Mouse (Mus musculus): ENCODE data around the gene B4galt2. TPM values are rescaled to one million over a fixed set of nuclear protein-coding genes. Genes with fewer than 3 reads are reported as not detected.

The B4galt2 gene
- total and polyA plus RNA-seq, 2 experiments from 2014 or later, result 5.9 to 33.0 TPM

GRCm38 (mm10) chr4:117889471-117889870, 6.2 kb upstream of the B4galt2 start:
- Histone ChIP-seq H3K27ac (ENCODE audit: low read depth) (no peak overlapping the region), H3K4me2 (ENCODE audit: low read depth, low read length) (no peak overlapping the region), H3K4me1 (ENCODE audit: control insufficient read depth, insufficient read depth) (peaks cover 4% of the 10 kb centered on the region; the same call in 1 of the 2 replicates), H3K4me3 (ENCODE audit: low read depth, low read length) (no peak overlapping the region), H3K9ac (replicated peaks; ENCODE audit: low read depth, low read length) (no peak overlapping the region), H3K9me3 (replicated peaks; ENCODE audit: control insufficient read depth, low read length) (no peaks in the 10 kb centered on the region), H3K27me3 (ENCODE audit: control insufficient read depth, insufficient read depth, low read length) (no peaks in the 10 kb centered on the region), H3K36me3 (replicated peaks; ENCODE audit: control insufficient read depth, insufficient read depth, low read length) (peaks cover 25% of the 10 kb centered on the region)
- DNase-seq (ENCODE audit: low spot score) (no peak), ATAC-seq (ENCODE audit: insufficient read depth, low read depth) (no peak)
- WGBS, result 81% methylated on average over 15 of the region's 15 CpGs
- TF ChIP-seq EP300 (IDR thresholded peaks at IDR 0.05; ENCODE audit: low read depth) (no peak), CTCF (IDR thresholded peaks at IDR 0.05; ENCODE audit: low read depth) (no peak)

DNA sequence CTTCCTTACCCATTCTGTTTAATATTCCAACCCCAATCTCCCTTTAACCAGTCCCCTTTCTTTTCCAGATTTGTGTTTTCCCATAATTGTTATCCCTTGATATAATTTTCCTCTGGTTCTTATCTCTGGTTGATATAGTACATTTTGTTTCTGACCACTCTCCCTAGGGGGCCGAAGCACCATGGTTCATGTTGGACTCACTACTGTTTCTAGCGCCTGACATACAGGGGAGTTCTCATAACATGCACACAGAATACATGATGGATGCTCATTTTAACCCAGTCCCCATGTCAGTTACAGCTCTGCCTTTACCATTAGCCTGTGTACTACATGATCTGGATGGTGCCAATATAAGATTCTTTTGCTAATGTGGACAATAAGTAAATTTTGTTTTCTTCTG, 4.6 kb upstream of the B4galt2 start:
- no peak overlapping the region for H3K4me2 ChIP-seq (ENCODE audit: low read depth, low read length)
- TF ChIP-seq CTCF (IDR thresholded peaks at IDR 0.05; ENCODE audit: low read depth), result no peak
- no peak for TF ChIP-seq EP300 (IDR thresholded peaks at IDR 0.05; ENCODE audit: low read depth)
- no peaks in the 10 kb centered on the region for H3K9me3 ChIP-seq (replicated peaks; ENCODE audit: control insufficient read depth, low read length)
- DNase-seq (ENCODE audit: low spot score), result no peak
- peaks cover 4% of the 10 kb centered on the region; the same call in 1 of the 2 replicates for H3K4me1 ChIP-seq (ENCODE audit: control insufficient read depth, insufficient read depth)
- WGBS, result 68% methylated on average over 2 of the region's 2 CpGs
- no peak overlapping the region for H3K27ac ChIP-seq (ENCODE audit: low read depth)
- no peak overlapping the region for H3K9ac ChIP-seq (replicated peaks; ENCODE audit: low read depth, low read length)
- no peak overlapping the region for H3K4me3 ChIP-seq (ENCODE audit: low read depth, low read length)
- peaks cover 25% of the 10 kb centered on the region for H3K36me3 ChIP-seq (replicated peaks; ENCODE audit: control insufficient read depth, insufficient read depth, low read length)
- no peak for ATAC-seq (ENCODE audit: insufficient read depth, low read depth)
- no peaks in the 10 kb centered on the region for H3K27me3 ChIP-seq (ENCODE audit: control insufficient read depth, insufficient read depth, low read length)

- peak; percentile 89 for DNase-seq (ENCODE audit: low spot score)
- under 1% methylated on average over 37 of the region's 37 CpGs for WGBS
- Histone ChIP-seq H3K27ac (ENCODE audit: low read depth) (peak within 1 kb of the TSS; percentile 54), H3K4me3 (ENCODE audit: low read depth, low read length) (peak within 1 kb of the TSS; percentile 90), H3K4me1 (ENCODE audit: control insufficient read depth, insufficient read depth) (peaks cover 4% of the 10 kb centered on the region; the same call in 1 of the 2 replicates), H3K4me2 (ENCODE audit: low read depth, low read length) (peak within 1 kb of the TSS; percentile 97), H3K9me3 (replicated peaks; ENCODE audit: control insufficient read depth, low read length) (no peaks in the 10 kb centered on the region), H3K27me3 (ENCODE audit: control insufficient read depth, insufficient read depth, low read length) (no peaks in the 10 kb centered on the region), H3K36me3 (replicated peaks; ENCODE audit: control insufficient read depth, insufficient read depth, low read length) (peaks cover 25% of the 10 kb centered on the region), H3K9ac (replicated peaks; ENCODE audit: low read depth, low read length) (peak within 1 kb of the TSS; percentile 77)
- TF ChIP-seq EP300 (IDR thresholded peaks at IDR 0.05; ENCODE audit: low read depth) (peak; percentile 70; the same call in 1 of the 2 replicates), CTCF (IDR thresholded peaks at IDR 0.05; ENCODE audit: low read depth) (no peak)
- peak; percentile 89 for ATAC-seq (ENCODE audit: insufficient read depth, low read depth)
Measured at GRCm38 (mm10) chr4:117887133-117887532, 3.8 kb upstream of the B4galt2 start, which contains the start of gene Atp6v0b. Atp6v0b (minus strand) TSS chr4:117887333.

DNA sequence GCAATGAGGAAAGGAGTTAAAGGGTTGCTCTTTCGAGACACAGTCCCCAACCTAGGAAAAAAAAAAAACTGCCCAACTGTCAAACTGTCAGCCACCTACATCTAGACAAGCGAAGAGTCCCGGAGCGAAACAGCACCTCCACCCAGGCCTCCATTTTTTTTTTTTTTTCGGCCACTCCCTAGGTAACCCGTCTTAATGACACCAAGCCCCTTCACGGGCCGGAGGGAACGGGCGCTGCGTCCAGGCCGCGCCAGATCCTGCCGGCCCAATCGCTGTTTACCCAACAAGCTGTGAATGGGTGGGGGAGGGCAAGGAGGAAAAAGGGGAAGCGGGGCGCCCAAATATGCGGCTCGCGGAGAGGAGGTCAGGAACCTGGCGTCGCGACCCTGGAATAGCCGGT, 3.4 kb upstream of the B4galt2 start:
- no peak for TF ChIP-seq CTCF (IDR thresholded peaks at IDR 0.05; ENCODE audit: low read depth)
- TF ChIP-seq EP300 (IDR thresholded peaks at IDR 0.05; ENCODE audit: low read depth), result no peak
- Histone ChIP-seq H3K9me3 (replicated peaks; ENCODE audit: control insufficient read depth, low read length) (no peaks in the 10 kb centered on the region), H3K4me3 (ENCODE audit: low read depth, low read length) (peak overlapping the region; percentile 90), H3K27ac (ENCODE audit: low read depth) (peak overlapping the region; percentile 54), H3K36me3 (replicated peaks; ENCODE audit: control insufficient read depth, insufficient read depth, low read length) (peaks cover 25% of the 10 kb centered on the region), H3K9ac (replicated peaks; ENCODE audit: low read depth, low read length) (peak overlapping the region; percentile 77), H3K4me2 (ENCODE audit: low read depth, low read length) (peak overlapping the region; percentile 97), H3K27me3 (ENCODE audit: control insufficient read depth, insufficient read depth, low read length) (no peaks in the 10 kb centered on the region), H3K4me1 (ENCODE audit: control insufficient read depth, insufficient read depth) (peaks cover 4% of the 10 kb centered on the region; the same call in 1 of the 2 replicates)
- WGBS, result 2% methylated on average over 22 of the region's 24 CpGs
- DNase-seq (ENCODE audit: low spot score), result no peak
- no peak for ATAC-seq (ENCODE audit: insufficient read depth, low read depth)

DNA sequence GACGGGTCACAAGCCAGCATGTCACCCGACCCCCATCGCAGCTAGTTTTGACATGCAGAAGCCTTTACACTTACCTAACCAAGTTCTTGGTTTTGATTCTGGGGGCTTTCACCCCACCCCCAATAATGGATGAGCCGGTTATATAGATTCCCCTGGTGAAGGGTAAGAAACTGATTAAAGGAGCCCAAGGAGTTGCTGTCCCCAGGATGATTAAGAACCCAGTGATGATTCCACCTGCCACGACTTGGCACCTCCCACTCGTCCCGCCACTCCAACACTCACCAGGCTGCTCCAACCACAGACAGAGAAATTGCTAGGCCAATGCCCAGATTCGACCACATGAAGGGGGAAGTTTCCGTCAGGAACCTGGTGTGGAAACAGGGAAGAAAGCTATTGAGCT, 2.7 kb upstream of the B4galt2 start:
- no peaks in the 10 kb centered on the region for H3K27me3 ChIP-seq (ENCODE audit: control insufficient read depth, insufficient read depth, low read length)
- peaks cover 25% of the 10 kb centered on the region for H3K36me3 ChIP-seq (replicated peaks; ENCODE audit: control insufficient read depth, insufficient read depth, low read length)
- TF ChIP-seq CTCF (IDR thresholded peaks at IDR 0.05; ENCODE audit: low read depth) (no peak), EP300 (IDR thresholded peaks at IDR 0.05; ENCODE audit: low read depth) (no peak)
- DNase-seq (ENCODE audit: low spot score) (no peak), ATAC-seq (ENCODE audit: insufficient read depth, low read depth) (no peak)
- no peak overlapping the region for H3K27ac ChIP-seq (ENCODE audit: low read depth)
- 75% methylated on average over 9 of the region's 9 CpGs for WGBS
- H3K9ac ChIP-seq (replicated peaks; ENCODE audit: low read depth, low read length), result no peak overlapping the region
- H3K4me1 ChIP-seq (ENCODE audit: control insufficient read depth, insufficient read depth), result peaks cover under 1% of the 10 kb centered on the region; the same call in 1 of the 2 replicates
- peak overlapping the region; percentile 90; the same call in 1 of the 2 replicates for H3K4me3 ChIP-seq (ENCODE audit: low read depth, low read length)
- no peaks in the 10 kb centered on the region for H3K9me3 ChIP-seq (replicated peaks; ENCODE audit: control insufficient read depth, low read length)
- peak overlapping the region; percentile 97 for H3K4me2 ChIP-seq (ENCODE audit: low read depth, low read length)

- no peak for ATAC-seq (ENCODE audit: insufficient read depth, low read depth)
- Histone ChIP-seq H3K27me3 (ENCODE audit: control insufficient read depth, insufficient read depth, low read length) (no peaks in the 10 kb centered on the region), H3K4me3 (ENCODE audit: low read depth, low read length) (no peak overlapping the region), H3K4me1 (ENCODE audit: control insufficient read depth, insufficient read depth) (no peaks in the 10 kb centered on the region), H3K9me3 (replicated peaks; ENCODE audit: control insufficient read depth, low read length) (no peaks in the 10 kb centered on the region), H3K27ac (ENCODE audit: low read depth) (no peak overlapping the region), H3K36me3 (replicated peaks; ENCODE audit: control insufficient read depth, insufficient read depth, low read length) (peaks cover 25% of the 10 kb centered on the region), H3K9ac (replicated peaks; ENCODE audit: low read depth, low read length) (no peak overlapping the region), H3K4me2 (ENCODE audit: low read depth, low read length) (no peak overlapping the region)
- no peak for TF ChIP-seq CTCF (IDR thresholded peaks at IDR 0.05; ENCODE audit: low read depth)
- no peak for TF ChIP-seq EP300 (IDR thresholded peaks at IDR 0.05; ENCODE audit: low read depth)
- 95% methylated on average over 10 of the region's 10 CpGs for WGBS
- no peak for DNase-seq (ENCODE audit: low spot score)
Measured at GRCm38 (mm10) chr4:117885093-117885492, 1.8 kb upstream of the B4galt2 start.

All from heart, postnatal 0 days (tissue).